Mouse (Mus musculus) liver, adult 2 months (tissue): ENCODE results near the gene Fhl3. TPM values are rescaled to one million over a fixed set of nuclear protein-coding genes. Genes with fewer than 3 reads are reported as not detected.
"Not testable (repeated sequence)": the region's sequence is repeated elsewhere in the genome, so short reads cannot be mapped to it uniquely, and the experiment has no call there.

Source experiments
- DNase-seq: peaks from one replicate; pipeline ENCODE4 v3.0.0-alpha.2; 2011; ENCODE audit warnings: low read depth, low spot score; ENCODE audit errors: extremely low read depth
- H3K27ac ChIP-seq: fragments of 200-500 bp; replicated peaks from 2 replicates; pipeline ENCODE4 v1.5.1; 2012; ENCODE audit warnings: low read depth, mild to moderate bottlenecking, control low read depth, inconsistent platforms, low read length; ENCODE audit not compliant: insufficient read depth
- H3K27me3 ChIP-seq: fragments of 200-500 bp; 2 replicates; pipeline ENCODE4 v1.6.1; 2012; ENCODE audit warnings: mild to moderate bottlenecking, moderate library complexity, low read length, inconsistent platforms; ENCODE audit not compliant: control insufficient read depth, insufficient read depth
- H3K36me3 ChIP-seq: fragments of 200-500 bp; 2 replicates; pipeline ENCODE4 v1.6.1; 2012; ENCODE audit warnings: low read length, inconsistent platforms; ENCODE audit not compliant: control insufficient read depth, insufficient read depth
- H3K4me1 ChIP-seq: fragments of 200-500 bp; 2 replicates; pipeline ENCODE4 v1.6.1; 2011; ENCODE audit warnings: low read length; ENCODE audit not compliant: control insufficient read depth, insufficient read depth
- H3K4me3 ChIP-seq: fragments of 200-500 bp; 2 replicates; pipeline ENCODE4 v1.5.1; 2011; ENCODE audit warnings: low read depth, mild to moderate bottlenecking, control low read depth, low read length, moderate library complexity; ENCODE audit not compliant: insufficient read depth
- H3K79me2 ChIP-seq: fragments of 200-500 bp; 2 replicates; pipeline ENCODE4 v1.6.1; 2012; ENCODE audit warnings: inconsistent platforms, mild to moderate bottlenecking, low read length, moderate library complexity; ENCODE audit not compliant: control insufficient read depth, insufficient read depth
- H3K9ac ChIP-seq: fragments of 200-500 bp; 2 replicates; pipeline ENCODE4 v1.6.1; 2012; ENCODE audit warnings: low read depth, mild to moderate bottlenecking, control low read depth, inconsistent platforms, low read length
- CTCF ChIP-seq: fragments of 200-500 bp; IDR thresholded peaks from 2 replicates; pipeline ENCODE4 v1.5.1; 2011; ENCODE audit warnings: low read depth, low read length, control low read depth
- POLR2A ChIP-seq: fragments of 200-500 bp; IDR thresholded peaks from 2 replicates; pipeline ENCODE4 v1.6.1; 2011; ENCODE audit warnings: low read length, control low read depth; ENCODE audit not compliant: insufficient read depth; ENCODE audit errors: extremely low read depth
- WGBS: fragments of 180-500 bp; shearing (Covaris S2); methylation state at CpG from one replicate; pipeline ENCODE4 v1.1.7; 2018; 5-methylcytosine and 5-hydroxymethylcytosine counted together
- polyA plus RNA-seq: library from polyadenylated mRNA; depleted of rRNA; stranded (reverse); fragments of >200 nt; gene quantifications from 2 replicates; pipeline ENCODE4 v1.2.3, GENCODE M21; 2012
- total RNA-seq: library from RNA; depleted of rRNA; stranded (reverse); fragments of >200 nt; gene quantifications from 2 replicates; pipeline ENCODE4 v1.2.3, GENCODE M21; 2014

Fhl3 gene
- total and polyA plus RNA-seq, 2 experiments, result 0.28 to 1.5 TPM

GRCm38 (mm10) chr4:124701916-124702315 lies 1.4 kb downstream of the Fhl3 start:
- Histone ChIP-seq H3K36me3 (no peaks in the 10 kb centered on the region), H3K27me3 (peaks cover 3% of the 10 kb centered on the region; the same call in 1 of the 2 replicates), H3K79me2 (no peaks in the 10 kb centered on the region), H3K4me3 (no peak overlapping the region), H3K4me1 (peaks cover 5% of the 10 kb centered on the region), H3K27ac (no peak overlapping the region), H3K9ac (no peak overlapping the region)
- TF ChIP-seq CTCF, result no peak
- TF ChIP-seq POLR2A, result no peak
- no peak for DNase-seq
- 80% methylated on average over 5 of the region's 5 CpGs for WGBS

GRCm38 (mm10) chr4:124703406-124703805 lies 2.9 kb downstream of the Fhl3 start:
- H3K4me3 ChIP-seq, result no peak overlapping the region
- H3K36me3 ChIP-seq, result no peaks in the 10 kb centered on the region
- no peak overlapping the region for H3K27ac ChIP-seq
- no peak for DNase-seq
- H3K4me1 ChIP-seq, result peaks cover 8% of the 10 kb centered on the region
- TF ChIP-seq CTCF (no peak), POLR2A (no peak)
- no peak overlapping the region for H3K9ac ChIP-seq
- no peaks in the 10 kb centered on the region for H3K79me2 ChIP-seq
- 72% methylated on average over 2 of the region's 2 CpGs for WGBS
- H3K27me3 ChIP-seq, result peaks cover 3% of the 10 kb centered on the region; the same call in 1 of the 2 replicates

GRCm38 (mm10) chr4:124703881-124704796 lies 3.6 kb downstream of the Fhl3 start:
- no peaks in the 10 kb centered on the region for H3K36me3 ChIP-seq
- no peak overlapping the region for H3K4me3 ChIP-seq
- no peak overlapping the region; the same call in 1 of the 2 replicates for H3K9ac ChIP-seq

GRCm38 (mm10) chr4:124704797-124705474 lies 4.4 kb downstream of the Fhl3 start:
- TF ChIP-seq POLR2A (no peak), CTCF (no peak)
- peak overlapping the region; percentile 69 for H3K27ac ChIP-seq
- no peak overlapping the region for H3K9ac ChIP-seq
- DNase-seq, result peak; percentile 32
- H3K27me3 ChIP-seq, result peaks cover 3% of the 10 kb centered on the region; the same call in 1 of the 2 replicates
- whole genome bisulfite sequencing, result 48% methylated on average over 11 of the region's 11 CpGs
- no peak overlapping the region for H3K4me3 ChIP-seq
- no peaks in the 10 kb centered on the region for H3K79me2 ChIP-seq
- no peaks in the 10 kb centered on the region for H3K36me3 ChIP-seq
- peaks cover 12% of the 10 kb centered on the region for H3K4me1 ChIP-seq

More at GRCm38 (mm10) chr4:124703881-124704796, 3.6 kb downstream of the Fhl3 start:
- peaks cover 8% of the 10 kb centered on the region for H3K4me1 ChIP-seq
- peak overlapping the region; percentile 69 for H3K27ac ChIP-seq
- H3K27me3 ChIP-seq, result peaks cover 3% of the 10 kb centered on the region; the same call in 1 of the 2 replicates
- TF ChIP-seq CTCF, result no peak
- no peak for TF ChIP-seq POLR2A
- WGBS, result 58% methylated on average over 6 of the region's 6 CpGs
- H3K79me2 ChIP-seq, result no peaks in the 10 kb centered on the region
- DNase-seq, result no peak

GRCm38 (mm10) chr4:124705661-124706269 lies 5.3 kb downstream of the Fhl3 start:
- no peaks in the 10 kb centered on the region for H3K36me3 ChIP-seq
- 84% methylated on average over 23 of the region's 23 CpGs for WGBS
- peak overlapping the region; percentile 55 for H3K27ac ChIP-seq
- H3K4me1 ChIP-seq, result peaks cover 15% of the 10 kb centered on the region
- no peak for DNase-seq
- H3K79me2 ChIP-seq, result no peaks in the 10 kb centered on the region
- H3K27me3 ChIP-seq, result peaks cover 1% of the 10 kb centered on the region; the same call in 1 of the 2 replicates
- no peak overlapping the region for H3K4me3 ChIP-seq
- H3K9ac ChIP-seq, result peak overlapping the region; percentile 28; the same call in 1 of the 2 replicates
- TF ChIP-seq POLR2A, result no peak

GRCm38 (mm10) chr4:124707381-124708199 lies 7.1 kb downstream of the Fhl3 start:
- H3K27ac ChIP-seq, result not testable (repeated sequence)

GRCm38 (mm10) chr4:124708200-124708517 lies 7.7 kb downstream of the Fhl3 start:
- Histone ChIP-seq H3K27ac (peak overlapping the region; percentile 93), H3K4me3 (peak overlapping the region; percentile 72), H3K4me1 (peaks cover 15% of the 10 kb centered on the region), H3K9ac (peak overlapping the region; percentile 80; the same call in 1 of the 2 replicates)
- not testable (repeated sequence) for H3K36me3 ChIP-seq, DNase-seq, H3K27me3 ChIP-seq, H3K79me2 ChIP-seq
- 20% methylated on average over 1 of the region's 1 CpGs for WGBS

More at GRCm38 (mm10) chr4:124707381-124708199, 7.1 kb downstream of the Fhl3 start:
- H3K4me3 ChIP-seq, H3K79me2 ChIP-seq, DNase-seq, H3K9ac ChIP-seq, H3K27me3 ChIP-seq, H3K36me3 ChIP-seq: not testable (repeated sequence)
- H3K4me1 ChIP-seq, result peaks cover 15% of the 10 kb centered on the region
- WGBS, result 92% methylated on average over 25 of the region's 25 CpGs
